Mouse (Mus musculus): ENCODE measurements at regions not wholly inside any gene's neighbourhood (a gene's known extent, or its start where the extent isn't known, plus 50 kb on each side); places are given as distances from the start of the nearest gene placed in this dataset.

- ATAC-seq (ENCODE audit: poor library complexity, severe bottlenecking) = no peak
Observed at GRCm38 (mm10) chr7:36934792-36935555, 237.1 kb downstream of the Tshz3 start.

GRCm38 (mm10) chr7:36940611-36941010 lies 242.7 kb downstream of the Tshz3 start:
- ATAC-seq (ENCODE audit: poor library complexity, severe bottlenecking) = no peak

GRCm38 (mm10) chr7:36945024-36945815 lies 247.3 kb downstream of the Tshz3 start:
- no peak for ATAC-seq (ENCODE audit: poor library complexity, severe bottlenecking)

- no peak for ATAC-seq (ENCODE audit: poor library complexity, severe bottlenecking)
Observed at GRCm38 (mm10) chr7:36949511-36949910, 251.6 kb downstream of the Tshz3 start.

- no peak for ATAC-seq (ENCODE audit: poor library complexity, severe bottlenecking)
Observed at GRCm38 (mm10) chr7:36955376-36955775, 257.5 kb downstream of the Tshz3 start.

- ATAC-seq (ENCODE audit: poor library complexity, severe bottlenecking) = no peak
Observed at GRCm38 (mm10) chr7:36958255-36958654, 260.3 kb downstream of the Tshz3 start.

GRCm38 (mm10) chr7:36971772-36972171 lies 273.9 kb downstream of the Tshz3 start:
- no peak for ATAC-seq (ENCODE audit: poor library complexity, severe bottlenecking)

GRCm38 (mm10) chr7:36973654-36974320 lies 275.9 kb downstream of the Tshz3 start:
- no peak for ATAC-seq (ENCODE audit: poor library complexity, severe bottlenecking)

GRCm38 (mm10) chr7:36974573-36974972 lies 276.7 kb downstream of the Tshz3 start:
- no peak for ATAC-seq (ENCODE audit: poor library complexity, severe bottlenecking)

GRCm38 (mm10) chr7:36975475-36975874 lies 277.6 kb downstream of the Tshz3 start:
- ATAC-seq (ENCODE audit: poor library complexity, severe bottlenecking) = no peak

GRCm38 (mm10) chr7:36977819-36978218 lies 279.9 kb downstream of the Tshz3 start:
- no peak for ATAC-seq (ENCODE audit: poor library complexity, severe bottlenecking)

GRCm38 (mm10) chr7:36989380-36989779 lies 291.5 kb downstream of the Tshz3 start:
- ATAC-seq (ENCODE audit: poor library complexity, severe bottlenecking) = no peak

- ATAC-seq (ENCODE audit: poor library complexity, severe bottlenecking) = no peak
Observed at GRCm38 (mm10) chr7:37004601-37005000, 306.7 kb downstream of the Tshz3 start.

GRCm38 (mm10) chr7:37005701-37006100 lies 307.8 kb downstream of the Tshz3 start:
- ATAC-seq (ENCODE audit: poor library complexity, severe bottlenecking) = no peak

- no peak for ATAC-seq (ENCODE audit: poor library complexity, severe bottlenecking)
Observed at GRCm38 (mm10) chr7:37006921-37007320, 309.0 kb downstream of the Tshz3 start.

- ATAC-seq (ENCODE audit: poor library complexity, severe bottlenecking) = no peak
Observed at GRCm38 (mm10) chr7:37011180-37011754, 313.3 kb downstream of the Tshz3 start.

GRCm38 (mm10) chr7:37020078-37020477 lies 322.2 kb downstream of the Tshz3 start:
- ATAC-seq (ENCODE audit: poor library complexity, severe bottlenecking) = no peak

- ATAC-seq (ENCODE audit: poor library complexity, severe bottlenecking) = no peak
Observed at GRCm38 (mm10) chr7:37024501-37025025, 326.6 kb downstream of the Tshz3 start.

GRCm38 (mm10) chr7:37064582-37065458 lies 366.9 kb downstream of the Tshz3 start:
- no peak for ATAC-seq (ENCODE audit: poor library complexity, severe bottlenecking)

- ATAC-seq (ENCODE audit: poor library complexity, severe bottlenecking) = no peak
Observed at GRCm38 (mm10) chr7:37077698-37078097, 379.8 kb downstream of the Tshz3 start.

All from megakaryocyte, adult 5-6 weeks (primary cell).